Mouse (Mus musculus) testis, adult 2 months (tissue): Measurements from ENCODE around the gene Wfdc12.

Experiments
- CTCF ChIP-seq: fragments of 200-500 bp; IDR thresholded peaks from 2 replicates; pipeline ENCODE4 v1.5.1; 2012; ENCODE audit warnings: low read depth, mild to moderate bottlenecking, inconsistent platforms, low read length, moderate library complexity; ENCODE audit not compliant: control insufficient read depth, insufficient read depth, insufficient replicate concordance
- POLR2A ChIP-seq: fragments of 200-500 bp; IDR thresholded peaks from 2 replicates; pipeline ENCODE4 v1.6.1; 2012; ENCODE audit warnings: low read depth, mild to moderate bottlenecking, inconsistent platforms, low read length, moderate library complexity; ENCODE audit not compliant: control insufficient read depth

GRCm38 (mm10) chr2:164144025-164144424 is 46.4 kb downstream of the Wfdc12 start:
- TF ChIP-seq CTCF, result no peak
- no peak for TF ChIP-seq POLR2A
